Mouse (Mus musculus): ENCODE data around the gene Cav1. TPM values are rescaled to one million over a fixed set of nuclear protein-coding genes. Genes with fewer than 3 reads are reported as not detected.

Cav1 gene
- polyA plus RNA-seq, 1 experiment: 25.1 TPM

DNA sequence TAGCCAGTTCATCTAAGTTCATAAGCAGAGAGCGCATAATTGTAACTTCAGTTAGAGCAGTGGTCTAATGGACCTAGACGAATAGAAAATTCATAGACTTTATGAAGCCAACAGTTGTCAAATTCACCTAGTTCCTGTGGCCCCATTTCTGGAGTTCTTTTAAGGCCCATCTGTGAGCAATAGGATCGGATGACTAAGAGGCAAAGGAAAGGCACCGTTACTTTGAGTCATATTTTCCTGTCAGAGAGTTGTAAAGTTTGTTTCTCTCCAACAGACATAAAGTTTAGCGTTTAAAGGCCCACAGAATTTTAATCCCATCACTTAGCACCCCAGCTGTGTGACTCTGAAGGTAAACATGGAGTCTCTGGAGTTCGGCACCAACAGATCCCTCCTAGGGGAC, 15.8 kb downstream of the Cav1 start:
- TF ChIP-seq CTCF (IDR thresholded peaks at IDR 0.05; ENCODE audit: borderline replicate concordance, extremely low read depth, insufficient read depth, insufficient read length) (no peak), POLR2A (IDR thresholded peaks at IDR 0.05; ENCODE audit: borderline replicate concordance, extremely low read depth, insufficient read depth, insufficient read length, poor library complexity, severe bottlenecking) (no peak)
- DNase-seq (ENCODE audit: low read depth): no peak

GRCm38 (mm10) chr6:17327216-17327615, 21.1 kb downstream of the Cav1 start:
- no peak for DNase-seq (ENCODE audit: low read depth)
- no peak for TF ChIP-seq POLR2A (IDR thresholded peaks at IDR 0.05; ENCODE audit: borderline replicate concordance, extremely low read depth, insufficient read depth, insufficient read length, poor library complexity, severe bottlenecking)

DNA sequence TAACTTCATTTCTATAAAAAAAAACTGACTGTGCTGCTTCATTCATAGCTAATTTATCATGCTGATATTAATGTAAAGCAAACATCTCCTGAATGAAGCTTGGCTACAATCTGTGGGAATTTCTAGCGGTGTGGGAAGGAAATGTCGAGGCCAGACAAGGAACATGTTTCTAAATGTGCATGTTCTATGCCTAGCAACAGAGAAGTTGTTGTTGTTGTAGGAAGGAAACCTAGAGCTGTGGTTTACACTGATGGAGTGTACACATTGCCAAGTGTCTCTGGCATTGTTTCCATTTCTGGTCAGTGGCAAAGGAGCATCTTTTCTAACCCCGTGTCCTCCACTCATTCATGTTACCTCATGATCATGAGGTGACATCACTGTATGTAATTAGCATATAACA, 23.7 kb downstream of the Cav1 start:
- TF ChIP-seq POLR2A (IDR thresholded peaks at IDR 0.05; ENCODE audit: borderline replicate concordance, extremely low read depth, insufficient read depth, insufficient read length, poor library complexity, severe bottlenecking): no peak
- no peak for TF ChIP-seq CTCF (IDR thresholded peaks at IDR 0.05; ENCODE audit: borderline replicate concordance, extremely low read depth, insufficient read depth, insufficient read length)
- no peak for DNase-seq (ENCODE audit: low read depth)

GRCm38 (mm10) chr6:17337724-17338123, 31.6 kb downstream of the Cav1 start:
- DNase-seq (ENCODE audit: low read depth): no peak
- TF ChIP-seq CTCF (IDR thresholded peaks at IDR 0.05; ENCODE audit: borderline replicate concordance, extremely low read depth, insufficient read depth, insufficient read length) (no peak), POLR2A (IDR thresholded peaks at IDR 0.05; ENCODE audit: borderline replicate concordance, extremely low read depth, insufficient read depth, insufficient read length, poor library complexity, severe bottlenecking) (no peak)

- TF ChIP-seq POLR2A (IDR thresholded peaks at IDR 0.05; ENCODE audit: borderline replicate concordance, extremely low read depth, insufficient read depth, insufficient read length, poor library complexity, severe bottlenecking): no peak
- no peak for TF ChIP-seq CTCF (IDR thresholded peaks at IDR 0.05; ENCODE audit: borderline replicate concordance, extremely low read depth, insufficient read depth, insufficient read length)
- DNase-seq (ENCODE audit: low read depth): no peak
Measured at GRCm38 (mm10) chr6:17340406-17340805, 34.3 kb downstream of the Cav1 start.

GRCm38 (mm10) chr6:17348011-17348410, 41.9 kb downstream of the Cav1 start:
- TF ChIP-seq CTCF (IDR thresholded peaks at IDR 0.05; ENCODE audit: borderline replicate concordance, extremely low read depth, insufficient read depth, insufficient read length): no peak
- TF ChIP-seq POLR2A (IDR thresholded peaks at IDR 0.05; ENCODE audit: borderline replicate concordance, extremely low read depth, insufficient read depth, insufficient read length, poor library complexity, severe bottlenecking): no peak

GRCm38 (mm10) chr6:17350803-17351202, 44.7 kb downstream of the Cav1 start:
- DNase-seq (ENCODE audit: low read depth): no peak
- TF ChIP-seq CTCF (IDR thresholded peaks at IDR 0.05; ENCODE audit: borderline replicate concordance, extremely low read depth, insufficient read depth, insufficient read length) (no peak), POLR2A (IDR thresholded peaks at IDR 0.05; ENCODE audit: borderline replicate concordance, extremely low read depth, insufficient read depth, insufficient read length, poor library complexity, severe bottlenecking) (no peak)

More at GRCm38 (mm10) chr6:17348011-17348410, 41.9 kb downstream of the Cav1 start:
- DNase-seq (ENCODE audit: low read depth): no peak

DNA sequence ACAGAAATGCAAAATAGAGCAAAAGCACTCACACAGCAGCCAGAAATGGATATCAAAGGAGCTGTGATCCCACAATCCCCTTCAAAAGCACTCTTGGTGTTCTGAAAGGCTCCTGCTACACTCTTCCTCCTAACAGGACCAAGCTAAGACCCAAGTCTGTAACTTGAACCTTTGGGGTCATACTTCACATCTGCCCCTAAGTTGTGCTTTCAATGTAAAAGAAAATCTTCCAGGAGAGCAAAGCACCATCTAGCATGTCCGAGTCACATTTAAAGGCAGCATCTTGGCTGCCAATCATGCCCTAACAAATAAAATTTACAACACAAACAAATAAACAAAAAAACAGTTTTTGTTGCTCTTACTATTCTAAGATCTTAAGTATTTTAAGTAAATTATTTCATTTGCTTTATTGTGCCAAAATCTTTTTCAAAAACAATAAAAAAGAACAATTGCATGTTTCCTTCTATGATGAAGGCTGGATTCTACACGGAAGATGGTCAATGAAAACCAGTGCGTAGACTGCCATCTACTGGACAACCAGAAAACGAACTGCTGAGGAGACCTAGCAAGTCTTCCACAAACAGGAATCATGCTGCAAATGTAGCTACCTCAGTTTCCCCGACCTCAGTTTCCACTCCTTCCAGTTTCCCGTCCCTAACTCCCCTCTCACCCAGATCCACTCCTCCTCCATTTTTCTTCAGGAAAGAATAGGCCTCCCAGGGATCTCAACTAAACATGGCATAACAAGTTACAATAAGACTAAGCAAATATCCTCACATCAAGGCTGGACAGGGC, 53.0 kb downstream of the Cav1 start:
- TF ChIP-seq CTCF (IDR thresholded peaks at IDR 0.05; ENCODE audit: borderline replicate concordance, extremely low read depth, insufficient read depth, insufficient read length): peak; percentile 81; the same call in 1 of the 2 replicates
- TF ChIP-seq POLR2A (IDR thresholded peaks at IDR 0.05; ENCODE audit: borderline replicate concordance, extremely low read depth, insufficient read depth, insufficient read length, poor library complexity, severe bottlenecking): no peak
- peak; percentile 85 for DNase-seq (ENCODE audit: low read depth)

GRCm38 (mm10) chr6:17362771-17363170, 56.6 kb downstream of the Cav1 start:
- TF ChIP-seq POLR2A (IDR thresholded peaks at IDR 0.05; ENCODE audit: borderline replicate concordance, extremely low read depth, insufficient read depth, insufficient read length, poor library complexity, severe bottlenecking) (no peak), CTCF (IDR thresholded peaks at IDR 0.05; ENCODE audit: borderline replicate concordance, extremely low read depth, insufficient read depth, insufficient read length) (no peak)
- peak; percentile 57 for DNase-seq (ENCODE audit: low read depth)

GRCm38 (mm10) chr6:17363446-17364179, 57.5 kb downstream of the Cav1 start:
- DNase-seq (ENCODE audit: low read depth): no peak
- TF ChIP-seq CTCF (IDR thresholded peaks at IDR 0.05; ENCODE audit: borderline replicate concordance, extremely low read depth, insufficient read depth, insufficient read length) (no peak), POLR2A (IDR thresholded peaks at IDR 0.05; ENCODE audit: borderline replicate concordance, extremely low read depth, insufficient read depth, insufficient read length, poor library complexity, severe bottlenecking) (no peak)

GRCm38 (mm10) chr6:17374326-17374725, 68.2 kb downstream of the Cav1 start:
- TF ChIP-seq POLR2A (IDR thresholded peaks at IDR 0.05; ENCODE audit: borderline replicate concordance, extremely low read depth, insufficient read depth, insufficient read length, poor library complexity, severe bottlenecking): no peak
- no peak for TF ChIP-seq CTCF (IDR thresholded peaks at IDR 0.05; ENCODE audit: borderline replicate concordance, extremely low read depth, insufficient read depth, insufficient read length)

More at GRCm38 (mm10) chr6:17374326-17374725, 68.2 kb downstream of the Cav1 start:
- DNase-seq (ENCODE audit: low read depth): no peak

All from brain, embryonic 14.5 days (tissue).